Mouse (Mus musculus) neural tube, embryonic 14.5 days (tissue): ENCODE results near the gene Wdr26. TPM values are rescaled to one million over a fixed set of nuclear protein-coding genes. Genes with fewer than 3 reads are reported as not detected.

Experiments used
- ATAC-seq: fragments of 200-750 bp; cut with Nextera tagmentation; 2 replicates; pipeline ENCODE4 v1.8.0; 2017; ENCODE audit warnings: low read depth, mild to moderate bottlenecking, moderate TSS enrichment, moderate library complexity
- H3K27ac ChIP-seq: fragments of 300-500 bp; sonication (generic); 2 replicates; pipeline ENCODE4 v1.5.1; 2014; ENCODE audit warnings: low read depth, mild to moderate bottlenecking, control low read depth, low read length, moderate library complexity, mixed read lengths
- H3K27me3 ChIP-seq: fragments of 300-500 bp; sonication (generic); 2 replicates; pipeline ENCODE4 v1.6.1; 2014; ENCODE audit warnings: low read length; ENCODE audit not compliant: control insufficient read depth, insufficient read depth
- H3K36me3 ChIP-seq: fragments of 300-500 bp; sonication (generic); 2 replicates; pipeline ENCODE4 v1.6.1; 2014; ENCODE audit warnings: low read length, mixed read lengths; ENCODE audit not compliant: control insufficient read depth, insufficient read depth
- H3K4me1 ChIP-seq: fragments of 300-500 bp; sonication (generic); 2 replicates; pipeline ENCODE4 v1.6.1; 2014; ENCODE audit warnings: low read length; ENCODE audit not compliant: control insufficient read depth, insufficient read depth
- H3K4me2 ChIP-seq: fragments of 300-500 bp; sonication (generic); 2 replicates; pipeline ENCODE4 v1.6.1; 2014; ENCODE audit warnings: mild to moderate bottlenecking, low read depth, low read length, control low read depth
- H3K4me3 ChIP-seq: fragments of 300-500 bp; sonication (generic); 2 replicates; pipeline ENCODE4 v1.5.1; 2014; ENCODE audit warnings: low read depth, low read length, control low read depth, mixed read lengths
- H3K9ac ChIP-seq: fragments of 300-500 bp; sonication (generic); replicated peaks from 2 replicates; pipeline ENCODE4 v1.6.1; 2014; ENCODE audit warnings: low read depth, mild to moderate bottlenecking, control low read depth, low read length, mixed read lengths
- H3K9me3 ChIP-seq: fragments of 300-500 bp; sonication (generic); 2 replicates; pipeline ENCODE4 v1.6.1; 2016; ENCODE audit warnings: low read length; ENCODE audit not compliant: control insufficient read depth
- WGBS: fragments of 180-500 bp; shearing (Covaris S2); extraction: QIAGEN DNeasy Blood & Tissue Kit; methylation state at CpG from one replicate; pipeline ENCODE4 v1.1.7; 2014; 5-methylcytosine and 5-hydroxymethylcytosine counted together
- polyA plus RNA-seq: library from polyadenylated mRNA; unstranded; fragments of >200 nt; fragmentation: Nextera tagmentation; extraction: Ambion mirVana; gene quantifications from 2 replicates; pipeline ENCODE4 v1.2.1, GENCODE M21; 2014

The Wdr26 gene
- polyA plus RNA-seq, 1 experiment from 2014 or later: 53.0 TPM

DNA sequence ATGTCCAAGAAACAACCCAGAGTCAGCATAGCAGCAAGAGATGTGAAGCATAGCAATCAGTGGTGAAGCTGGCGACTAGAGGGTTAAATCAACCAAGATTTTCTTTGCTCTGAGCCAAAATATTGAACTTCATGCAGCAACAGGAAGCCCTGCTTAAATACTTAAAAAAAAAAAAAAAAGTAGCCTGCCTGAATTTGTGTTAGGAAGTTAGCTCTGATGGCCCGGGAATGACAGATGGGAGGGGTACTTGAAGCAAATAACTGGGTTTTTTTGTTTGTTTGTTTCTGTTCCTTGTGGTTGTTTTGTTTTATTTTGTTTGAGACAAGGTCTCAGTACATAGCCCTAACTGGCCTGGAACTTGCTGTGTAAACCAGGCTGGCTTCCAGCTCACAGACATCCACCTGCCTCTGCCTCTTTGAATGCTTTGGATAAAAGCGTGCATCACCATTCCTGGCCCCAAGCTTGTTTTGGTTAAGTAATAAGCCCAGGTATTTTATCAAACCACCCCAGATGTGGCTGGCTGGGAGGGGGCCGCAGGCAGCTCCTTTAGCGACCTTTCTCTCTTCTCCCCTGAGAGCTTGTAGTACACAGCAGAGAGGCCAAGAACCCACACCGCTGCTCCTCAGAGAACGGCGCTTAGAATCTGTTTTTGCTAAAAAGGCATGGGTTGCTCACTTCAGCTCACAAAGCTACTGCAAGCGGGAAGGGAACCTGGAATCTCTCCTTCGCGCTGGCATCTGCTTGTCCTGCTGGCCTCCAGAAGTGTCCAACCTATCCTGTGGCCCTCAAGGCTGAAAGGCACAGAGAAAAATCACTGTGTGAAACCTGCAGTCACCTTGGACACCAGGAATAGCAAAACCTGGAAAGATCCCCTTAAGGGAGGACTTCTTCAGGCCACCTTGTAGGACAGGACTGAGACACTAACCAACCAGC, 34.0 kb upstream of the Wdr26 start:
- 87% methylated on average over 11 of the region's 11 CpGs for WGBS

GRCm38 (mm10) chr1:181245067-181245466, 33.3 kb upstream of the Wdr26 start:
- Histone ChIP-seq H3K36me3 (no peaks in the 10 kb centered on the region), H3K9ac (no peak overlapping the region), H3K4me2 (no peak overlapping the region), H3K4me1 (no peaks in the 10 kb centered on the region), H3K27ac (no peak overlapping the region), H3K4me3 (no peak overlapping the region), H3K9me3 (no peaks in the 10 kb centered on the region), H3K27me3 (no peaks in the 10 kb centered on the region)
- 92% methylated on average over 2 of the region's 2 CpGs for WGBS
- ATAC-seq: no peak

More for the DNA sequence above, 34.0 kb upstream of the Wdr26 start:
- H3K9me3 ChIP-seq: no peaks in the 10 kb centered on the region
- no peak overlapping the region for H3K9ac ChIP-seq
- no peak overlapping the region for H3K27ac ChIP-seq
- H3K4me2 ChIP-seq: no peak overlapping the region
- no peaks in the 10 kb centered on the region for H3K36me3 ChIP-seq
- H3K27me3 ChIP-seq: no peaks in the 10 kb centered on the region
- H3K4me3 ChIP-seq: no peak overlapping the region
- no peak for ATAC-seq
- H3K4me1 ChIP-seq: no peaks in the 10 kb centered on the region

DNA sequence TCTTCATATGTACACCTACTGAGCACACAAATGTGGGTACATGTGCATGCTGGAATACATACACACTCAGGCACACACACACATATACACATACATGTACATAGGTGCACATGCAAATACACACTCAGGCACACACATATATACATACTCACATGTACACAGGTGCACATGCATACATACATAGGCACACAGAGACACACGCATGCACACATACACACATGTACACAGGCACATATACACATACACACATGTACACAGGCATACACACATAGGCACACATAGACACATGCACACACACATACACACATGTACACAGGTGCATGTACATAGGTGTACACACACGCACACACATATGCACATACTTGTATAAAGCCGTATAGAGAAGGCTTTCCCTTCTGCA, 29.4 kb upstream of the Wdr26 start:
- no peak overlapping the region for H3K27ac ChIP-seq
- H3K36me3 ChIP-seq: no peaks in the 10 kb centered on the region
- no peak overlapping the region for H3K4me3 ChIP-seq
- H3K4me1 ChIP-seq: no peaks in the 10 kb centered on the region
- ATAC-seq: no peak
- H3K9ac ChIP-seq: no peak overlapping the region
- 100% methylated on average over 3 of the region's 3 CpGs for WGBS
- H3K27me3 ChIP-seq: no peaks in the 10 kb centered on the region
- H3K4me2 ChIP-seq: no peak overlapping the region
- H3K9me3 ChIP-seq: no peaks in the 10 kb centered on the region

DNA sequence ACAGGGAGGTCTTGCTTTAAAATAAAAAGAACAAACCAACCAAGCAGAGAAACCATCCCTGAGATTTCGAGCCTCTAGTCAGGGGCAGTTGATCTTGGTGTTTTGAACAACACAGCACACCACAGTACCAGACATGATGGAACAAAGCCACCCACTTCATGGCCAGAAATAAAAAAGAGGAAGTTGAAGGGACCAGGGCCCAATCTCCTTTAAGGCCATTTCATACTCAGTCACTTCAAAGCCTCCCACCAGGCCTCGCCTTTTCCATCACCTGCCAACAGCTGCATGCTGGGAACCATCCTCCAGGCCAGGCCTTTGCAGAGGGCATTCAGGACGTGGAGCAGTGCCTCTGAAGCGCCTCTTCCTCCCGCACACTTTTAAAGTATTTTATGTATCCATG, 25.5 kb upstream of the Wdr26 start:
- no peaks in the 10 kb centered on the region for H3K36me3 ChIP-seq
- no peaks in the 10 kb centered on the region for H3K9me3 ChIP-seq
- no peak overlapping the region for H3K4me2 ChIP-seq
- no peaks in the 10 kb centered on the region for H3K27me3 ChIP-seq
- no peak overlapping the region for H3K27ac ChIP-seq
- no peaks in the 10 kb centered on the region for H3K4me1 ChIP-seq
- no peak overlapping the region for H3K4me3 ChIP-seq
- no peak for ATAC-seq
- no peak overlapping the region for H3K9ac ChIP-seq
- 68% methylated on average over 5 of the region's 5 CpGs for WGBS

DNA sequence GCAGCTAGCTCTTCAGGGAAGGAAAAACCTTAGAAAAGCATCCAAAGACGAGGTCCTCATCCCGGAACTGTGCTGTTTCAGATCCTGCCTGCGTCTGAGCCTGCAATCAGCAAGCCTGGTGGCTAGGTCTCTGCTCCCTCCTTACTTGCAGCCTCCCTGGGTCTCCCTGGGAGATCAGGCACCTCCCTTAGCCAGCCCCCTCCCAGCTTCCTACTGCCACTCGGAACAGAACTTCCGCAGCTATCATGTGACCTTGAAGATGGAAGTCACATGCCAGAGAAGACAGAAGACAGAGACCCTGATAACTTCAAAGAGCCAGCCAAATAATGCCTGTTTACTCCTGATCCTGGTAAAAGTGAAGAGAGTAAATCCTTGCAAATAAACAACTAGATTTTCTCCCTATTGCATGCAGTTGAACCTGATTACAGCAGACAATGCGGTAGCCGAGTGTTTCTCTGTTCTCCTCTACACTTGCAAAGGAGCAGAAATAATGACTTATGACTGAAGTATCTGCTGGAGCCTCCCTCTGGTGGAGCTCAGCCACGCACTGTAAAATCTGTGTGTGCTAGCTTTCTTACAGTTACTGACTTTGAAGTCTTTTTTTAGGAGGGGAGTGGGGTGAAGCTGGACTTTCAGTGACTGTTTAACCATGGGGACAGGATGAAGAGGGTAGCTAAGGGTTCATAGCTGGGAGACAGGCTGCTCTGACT, 22.7 kb upstream of the Wdr26 start:
- no peaks in the 10 kb centered on the region for H3K9me3 ChIP-seq
- H3K4me1 ChIP-seq: no peaks in the 10 kb centered on the region
- no peaks in the 10 kb centered on the region for H3K36me3 ChIP-seq
- H3K27me3 ChIP-seq: no peaks in the 10 kb centered on the region
- WGBS: 45% methylated on average over 8 of the region's 8 CpGs
- no peak; the same call in 1 of the 2 replicates for ATAC-seq
- no peak overlapping the region for H3K4me2 ChIP-seq
- H3K4me3 ChIP-seq: no peak overlapping the region
- H3K27ac ChIP-seq: no peak overlapping the region
- H3K9ac ChIP-seq: no peak overlapping the region

GRCm38 (mm10) chr1:181233734-181234133, 21.9 kb upstream of the Wdr26 start:
- Histone ChIP-seq H3K9me3 (no peaks in the 10 kb centered on the region), H3K27me3 (no peaks in the 10 kb centered on the region), H3K4me2 (no peak overlapping the region), H3K27ac (no peak overlapping the region), H3K9ac (no peak overlapping the region), H3K36me3 (no peaks in the 10 kb centered on the region), H3K4me3 (no peak overlapping the region), H3K4me1 (no peaks in the 10 kb centered on the region)
- 90% methylated on average over 6 of the region's 6 CpGs for WGBS
- no peak for ATAC-seq

DNA sequence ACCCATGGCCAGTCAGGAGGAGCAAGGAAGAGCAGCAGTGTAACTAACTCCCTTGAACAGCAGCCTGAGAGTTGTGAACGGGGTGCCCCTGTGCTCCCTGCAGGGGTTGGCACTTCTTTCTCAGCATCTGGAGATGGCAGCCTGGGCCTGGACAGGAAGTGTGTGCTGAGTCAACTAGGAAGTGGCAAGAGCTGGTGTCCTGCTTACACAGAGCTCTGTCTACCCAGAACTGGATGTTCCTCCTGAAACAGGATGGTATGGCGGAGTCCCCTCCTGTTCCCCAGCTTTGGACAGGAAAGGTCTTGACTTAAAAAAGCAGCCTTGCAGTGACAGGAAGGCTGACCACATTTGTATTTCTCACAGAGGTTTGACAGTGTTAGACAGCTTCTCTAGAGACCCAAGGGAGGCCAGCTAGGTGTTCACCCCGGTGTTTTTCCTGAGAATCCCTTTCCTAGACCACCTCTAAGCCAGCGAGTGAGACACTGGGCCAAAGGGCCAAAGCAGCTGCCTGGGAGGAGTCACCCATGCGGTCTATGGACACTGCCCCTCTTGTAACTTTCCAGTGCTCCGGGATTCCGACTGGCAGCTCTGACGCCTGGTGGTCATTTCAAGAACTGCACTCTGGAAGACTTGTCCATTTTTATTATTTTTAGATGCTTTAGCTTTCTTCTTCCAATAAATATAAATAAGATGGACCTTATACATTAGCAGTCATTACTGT, 20.7 kb upstream of the Wdr26 start:
- ATAC-seq: no peak
- H3K27ac ChIP-seq: no peak overlapping the region
- H3K4me3 ChIP-seq: no peak overlapping the region
- no peaks in the 10 kb centered on the region for H3K27me3 ChIP-seq
- H3K9ac ChIP-seq: no peak overlapping the region
- no peaks in the 10 kb centered on the region for H3K4me1 ChIP-seq
- no peaks in the 10 kb centered on the region for H3K36me3 ChIP-seq
- H3K4me2 ChIP-seq: no peak overlapping the region
- H3K9me3 ChIP-seq: no peaks in the 10 kb centered on the region
- WGBS: 25% methylated on average over 8 of the region's 8 CpGs

DNA sequence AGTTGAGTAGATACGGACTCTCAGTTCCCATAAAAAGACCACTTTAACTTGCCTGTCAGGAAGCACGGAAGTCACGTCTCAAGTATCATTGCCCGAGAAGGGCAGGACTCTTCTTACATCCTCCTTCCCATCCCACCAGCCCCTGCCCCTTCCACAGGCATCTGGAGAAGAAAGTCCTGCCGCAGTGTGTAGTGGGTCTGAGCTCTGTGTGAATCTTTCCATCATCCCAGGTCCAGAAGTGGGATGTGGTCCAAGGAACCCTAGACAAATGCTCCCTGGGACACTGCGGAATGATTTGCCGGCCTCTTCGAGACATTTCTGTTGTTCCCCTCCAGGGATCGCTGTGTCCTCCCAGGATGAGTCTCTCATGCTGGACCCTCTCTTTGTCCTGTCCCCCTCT, 20.0 kb upstream of the Wdr26 start:
- 88% methylated on average over 9 of the region's 9 CpGs for WGBS
- Histone ChIP-seq H3K27me3 (no peaks in the 10 kb centered on the region), H3K9ac (no peak overlapping the region), H3K36me3 (no peaks in the 10 kb centered on the region), H3K4me1 (no peaks in the 10 kb centered on the region), H3K4me3 (no peak overlapping the region), H3K4me2 (no peak overlapping the region), H3K27ac (no peak overlapping the region), H3K9me3 (no peaks in the 10 kb centered on the region)
- no peak for ATAC-seq

- WGBS: 59% methylated on average over 7 of the region's 7 CpGs
- H3K36me3 ChIP-seq: no peaks in the 10 kb centered on the region
- no peaks in the 10 kb centered on the region for H3K9me3 ChIP-seq
- no peaks in the 10 kb centered on the region for H3K27me3 ChIP-seq
- no peak for ATAC-seq
- H3K9ac ChIP-seq: no peak overlapping the region
- H3K4me2 ChIP-seq: no peak overlapping the region
- no peaks in the 10 kb centered on the region for H3K4me1 ChIP-seq
- no peak overlapping the region for H3K27ac ChIP-seq
- no peak overlapping the region for H3K4me3 ChIP-seq
These were observed 19.5 kb upstream of the Wdr26 start for GRCm38 (mm10) chr1:181231262-181231661.
